Mouse (Mus musculus) lung, embryonic 14.5 days (tissue): Measurements from ENCODE around the gene Slc25a42. TPM values are rescaled to one million over a fixed set of nuclear protein-coding genes. Genes with fewer than 3 reads are reported as not detected.
"Not testable (repeated sequence)": the region's sequence is repeated elsewhere in the genome, so short reads cannot be mapped to it uniquely, and the experiment has no call there.

Experiments
- ATAC-seq: fragments of 200-750 bp; cut with Nextera tagmentation; 2 replicates; pipeline ENCODE4 v1.8.0; 2017; ENCODE audit warnings: mild to moderate bottlenecking, moderate TSS enrichment, moderate library complexity; ENCODE audit not compliant: insufficient read depth
- DNase-seq: peaks from one replicate; pipeline ENCODE4 v3.0.0-alpha.2; 2015
- H3K27ac ChIP-seq: fragments of 300-500 bp; sonication (generic); 2 replicates; pipeline ENCODE4 v1.5.1; 2014; ENCODE audit warnings: low read depth, mild to moderate bottlenecking, moderate library complexity
- H3K27me3 ChIP-seq: fragments of 300-500 bp; sonication (generic); 2 replicates; pipeline ENCODE4 v1.6.1; 2014; ENCODE audit warnings: low read length, control low read depth; ENCODE audit not compliant: insufficient read depth
- H3K36me3 ChIP-seq: fragments of 300-500 bp; sonication (generic); 2 replicates; pipeline ENCODE4 v1.6.1; 2014; ENCODE audit warnings: control low read depth; ENCODE audit not compliant: insufficient read depth
- H3K4me1 ChIP-seq: fragments of 300-500 bp; sonication (generic); 2 replicates; pipeline ENCODE4 v1.6.1; 2014; ENCODE audit warnings: antibody characterized with exemption, control low read depth; ENCODE audit not compliant: insufficient read depth
- H3K4me2 ChIP-seq: fragments of 300-500 bp; sonication (generic); 2 replicates; pipeline ENCODE4 v1.6.1; 2014; ENCODE audit warnings: mild to moderate bottlenecking
- H3K4me3 ChIP-seq: fragments of 300-500 bp; sonication (generic); 2 replicates; pipeline ENCODE4 v1.5.1; 2014; ENCODE audit warnings: low read depth, low read length
- H3K9ac ChIP-seq: fragments of 300-500 bp; sonication (generic); 2 replicates; pipeline ENCODE4 v1.6.1; 2014
- H3K9me3 ChIP-seq: fragments of 300-500 bp; sonication (generic); 2 replicates; pipeline ENCODE4 v1.6.1; 2016; ENCODE audit warnings: low read depth, low read length, control low read depth
- CTCF ChIP-seq: IDR thresholded peaks from 2 replicates; pipeline ENCODE4 v1.5.1; 2016; ENCODE audit warnings: antibody characterized with exemption, low read depth
- WGBS: fragments of 180-500 bp; shearing (Covaris S2); extraction: QIAGEN DNeasy Blood & Tissue Kit; methylation state at CpG from one replicate; pipeline ENCODE4 v1.1.7; 2014; 5-methylcytosine and 5-hydroxymethylcytosine counted together
- polyA plus RNA-seq: library from polyadenylated mRNA; unstranded; fragments of >200 nt; fragmentation: Nextera tagmentation; extraction: Ambion mirVana; gene quantifications from 2 replicates; pipeline ENCODE4 v1.2.1, GENCODE M21; 2014

Gene Slc25a42
- polyA plus RNA-seq, 1 experiment from 2014 or later = 3.2 TPM

DNA sequence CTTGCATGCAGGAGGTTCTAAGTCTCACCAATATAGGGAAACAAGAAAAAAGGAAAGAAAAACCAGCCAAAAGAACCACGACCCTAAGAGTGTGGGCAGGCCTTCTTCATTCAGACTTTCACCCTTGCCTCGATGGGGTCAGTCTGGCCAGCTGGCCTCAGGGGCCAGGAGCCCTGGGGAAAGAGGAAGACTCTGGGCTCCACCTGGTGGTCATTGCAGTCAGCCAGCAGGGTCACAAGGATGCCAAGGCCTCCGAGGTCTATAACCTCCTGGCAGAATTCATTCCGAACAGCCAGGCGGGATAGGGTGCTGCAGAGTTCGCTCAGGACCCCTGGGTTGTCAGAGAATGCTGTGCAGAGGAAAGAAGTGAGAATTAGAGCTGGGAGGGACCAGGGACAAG is 11.2 kb upstream of the Slc25a42 start:
- H3K36me3 ChIP-seq = peaks cover 41% of the 10 kb centered on the region; the same call in 1 of the 2 replicates
- no peaks in the 10 kb centered on the region for H3K9me3 ChIP-seq
- H3K27ac ChIP-seq = no peak overlapping the region
- H3K4me2 ChIP-seq = no peak overlapping the region
- no peak overlapping the region for H3K9ac ChIP-seq
- DNase-seq = peak; percentile 36
- no peaks in the 10 kb centered on the region for H3K27me3 ChIP-seq
- TF ChIP-seq CTCF = peak; percentile 67
- WGBS = 48% methylated on average over 6 of the region's 6 CpGs
- no peak overlapping the region for H3K4me3 ChIP-seq
- no peak for ATAC-seq
- H3K4me1 ChIP-seq = no peaks in the 10 kb centered on the region

DNA sequence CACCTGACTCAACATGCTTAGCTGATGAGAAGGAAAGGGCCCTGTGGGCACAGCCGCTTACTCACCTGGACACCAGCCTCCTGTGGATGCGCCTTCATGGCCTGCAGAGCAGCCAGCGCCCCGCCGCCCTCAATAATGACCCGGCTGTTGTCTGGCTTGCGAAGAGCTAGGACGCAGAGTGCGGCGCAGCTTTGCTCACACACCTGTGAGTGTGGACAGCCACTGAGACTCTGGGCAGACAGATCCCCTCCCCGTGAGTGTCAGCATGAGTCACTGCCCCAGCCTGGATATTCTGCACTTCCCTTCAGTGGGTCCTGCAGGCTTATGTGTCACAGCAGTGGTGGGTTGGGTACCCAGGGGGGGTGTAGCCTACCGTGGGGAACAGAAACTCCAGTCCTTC is 9.9 kb upstream of the Slc25a42 start:
- 89% methylated on average over 12 of the region's 12 CpGs for WGBS
- peaks cover 37% of the 10 kb centered on the region; the same call in 1 of the 2 replicates for H3K36me3 ChIP-seq
- no peaks in the 10 kb centered on the region for H3K9me3 ChIP-seq
- H3K4me2 ChIP-seq = no peak overlapping the region
- no peak overlapping the region for H3K27ac ChIP-seq
- no peaks in the 10 kb centered on the region for H3K4me1 ChIP-seq
- no peak overlapping the region for H3K9ac ChIP-seq
- no peak for TF ChIP-seq CTCF
- DNase-seq = no peak
- H3K4me3 ChIP-seq = no peak overlapping the region
- no peak for ATAC-seq
- no peaks in the 10 kb centered on the region for H3K27me3 ChIP-seq

DNA sequence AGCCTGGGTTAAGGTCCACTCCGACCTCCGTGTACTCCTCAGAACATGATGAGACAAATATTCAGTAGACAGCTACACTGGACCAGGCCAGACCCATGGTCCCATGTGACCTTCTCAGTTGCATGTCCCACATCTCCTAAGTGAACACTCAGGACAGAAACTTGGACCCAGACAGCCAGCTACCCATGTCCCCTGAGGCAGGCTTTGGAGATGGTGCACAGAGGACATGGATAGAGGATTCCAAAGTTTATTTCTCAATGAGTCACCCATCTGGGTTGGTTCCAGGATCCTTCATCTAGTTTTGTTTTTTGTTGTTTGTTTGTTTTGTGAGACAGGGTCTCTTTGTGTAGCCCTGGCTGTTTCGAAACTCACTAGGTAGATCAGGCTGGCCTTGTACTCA is 8.8 kb upstream of the Slc25a42 start:
- H3K9me3 ChIP-seq = no peaks in the 10 kb centered on the region
- DNase-seq = no peak
- no peaks in the 10 kb centered on the region for H3K4me1 ChIP-seq
- no peak overlapping the region for H3K9ac ChIP-seq
- peaks cover 33% of the 10 kb centered on the region; the same call in 1 of the 2 replicates for H3K36me3 ChIP-seq
- 95% methylated on average over 3 of the region's 3 CpGs for WGBS
- no peak for TF ChIP-seq CTCF
- no peaks in the 10 kb centered on the region for H3K27me3 ChIP-seq
- H3K4me3 ChIP-seq = no peak overlapping the region
- H3K27ac ChIP-seq = no peak overlapping the region
- ATAC-seq = no peak
- H3K4me2 ChIP-seq = no peak overlapping the region

DNA sequence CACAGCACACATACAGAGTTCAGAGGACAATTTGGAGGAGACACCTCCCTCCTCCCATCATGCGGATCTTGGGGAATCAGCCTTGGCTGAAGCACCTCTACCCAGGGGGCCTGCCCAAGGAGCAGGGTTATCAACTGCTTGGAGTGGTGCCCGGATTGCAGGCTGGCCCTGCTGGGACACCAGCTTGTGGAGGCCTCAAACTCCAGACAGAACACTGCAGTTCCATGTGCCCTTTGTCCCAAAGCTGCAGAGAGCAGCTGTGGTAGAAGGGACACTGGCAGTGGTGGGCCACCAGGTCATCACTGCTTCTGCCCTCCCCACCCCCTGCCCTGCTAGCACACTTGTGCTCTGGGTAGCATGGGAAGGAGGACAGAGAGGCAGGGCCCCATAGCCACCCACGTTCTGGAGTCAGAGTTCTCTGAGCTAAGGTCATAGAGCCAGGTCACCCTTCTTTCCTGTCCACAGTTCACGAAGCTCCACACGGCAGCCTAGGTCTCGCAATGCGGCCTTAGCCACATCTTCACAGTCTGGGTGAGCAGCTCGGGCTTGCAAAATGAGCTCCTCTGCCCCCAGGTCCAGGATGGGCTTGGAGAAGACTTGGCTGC is 8.2 kb upstream of the Slc25a42 start:
- no peaks in the 10 kb centered on the region for H3K9me3 ChIP-seq
- no peak overlapping the region for H3K4me3 ChIP-seq
- 63% methylated on average over 8 of the region's 8 CpGs for WGBS
- no peak overlapping the region for H3K4me2 ChIP-seq
- H3K9ac ChIP-seq = no peak overlapping the region
- no peak overlapping the region for H3K27ac ChIP-seq
- ATAC-seq (no peak), DNase-seq (no peak)
- H3K36me3 ChIP-seq = peaks cover 28% of the 10 kb centered on the region; the same call in 1 of the 2 replicates
- no peaks in the 10 kb centered on the region for H3K4me1 ChIP-seq
- H3K27me3 ChIP-seq = no peaks in the 10 kb centered on the region
- no peak for TF ChIP-seq CTCF

DNA sequence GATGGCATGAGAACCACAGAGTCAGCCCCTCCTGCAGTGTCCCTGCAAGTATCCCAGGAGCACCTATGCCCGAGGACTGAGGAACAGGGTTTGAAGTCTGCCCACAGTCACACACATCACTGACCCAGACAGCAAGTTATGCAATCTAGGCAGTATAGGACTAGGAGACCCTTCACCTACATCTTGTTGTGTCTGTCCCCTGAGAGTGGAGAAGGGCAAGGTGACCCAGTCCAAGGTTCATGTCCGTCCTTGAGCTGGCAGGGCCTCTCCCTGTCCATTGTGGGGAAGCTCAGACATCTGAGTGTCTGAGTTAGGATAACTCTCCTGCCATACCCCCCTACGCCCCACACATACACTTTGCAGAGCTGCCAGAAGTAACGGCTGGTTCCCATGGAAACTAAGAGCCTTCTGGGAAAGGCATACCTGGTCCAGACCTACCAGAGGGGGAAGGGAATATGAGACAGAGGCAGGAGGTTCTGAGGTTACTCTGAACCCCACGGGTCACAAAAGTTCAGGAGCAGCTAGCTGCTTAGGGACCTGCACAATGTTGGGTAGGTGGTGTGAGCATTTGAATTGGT is 7.1 kb upstream of the Slc25a42 start:
- H3K4me2 ChIP-seq = no peak overlapping the region
- TF ChIP-seq CTCF = no peak
- no peaks in the 10 kb centered on the region for H3K9me3 ChIP-seq
- no peak overlapping the region for H3K4me3 ChIP-seq
- H3K4me1 ChIP-seq = no peaks in the 10 kb centered on the region
- H3K27ac ChIP-seq = no peak overlapping the region
- no peaks in the 10 kb centered on the region for H3K27me3 ChIP-seq
- no peak overlapping the region for H3K9ac ChIP-seq
- WGBS = 39% methylated on average over 5 of the region's 5 CpGs
- DNase-seq (no peak), ATAC-seq (no peak)
- H3K36me3 ChIP-seq = peaks cover 16% of the 10 kb centered on the region; the same call in 1 of the 2 replicates

DNA sequence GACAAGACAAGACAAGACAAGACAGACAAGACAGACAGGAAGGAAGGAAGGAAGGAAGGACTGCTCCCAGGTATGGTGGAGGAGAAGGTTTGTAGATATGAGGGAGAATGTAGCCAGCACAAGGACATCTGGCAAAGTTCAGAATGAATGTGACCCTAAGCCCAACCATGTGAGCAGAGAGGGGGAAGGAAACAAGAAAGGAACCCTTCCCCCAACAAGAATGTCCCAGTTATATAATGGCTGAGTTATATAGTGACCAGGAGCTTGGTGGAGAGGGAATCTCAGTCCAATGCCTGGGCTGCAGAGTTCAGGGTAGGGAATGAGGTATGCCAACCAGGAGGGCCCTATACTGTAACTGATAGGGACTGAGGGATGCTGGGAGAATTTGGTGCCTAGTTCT is 5.3 kb upstream of the Slc25a42 start:
- no peak overlapping the region for H3K27ac ChIP-seq
- H3K4me1 ChIP-seq = no peaks in the 10 kb centered on the region
- no peaks in the 10 kb centered on the region for H3K27me3 ChIP-seq
- DNase-seq (no peak), ATAC-seq (no peak)
- H3K4me3 ChIP-seq = no peak overlapping the region
- H3K4me2 ChIP-seq = no peak overlapping the region
- TF ChIP-seq CTCF = no peak
- H3K36me3 ChIP-seq = peaks cover 10% of the 10 kb centered on the region; the same call in 1 of the 2 replicates
- no peaks in the 10 kb centered on the region for H3K9me3 ChIP-seq
- no peak overlapping the region for H3K9ac ChIP-seq

DNA sequence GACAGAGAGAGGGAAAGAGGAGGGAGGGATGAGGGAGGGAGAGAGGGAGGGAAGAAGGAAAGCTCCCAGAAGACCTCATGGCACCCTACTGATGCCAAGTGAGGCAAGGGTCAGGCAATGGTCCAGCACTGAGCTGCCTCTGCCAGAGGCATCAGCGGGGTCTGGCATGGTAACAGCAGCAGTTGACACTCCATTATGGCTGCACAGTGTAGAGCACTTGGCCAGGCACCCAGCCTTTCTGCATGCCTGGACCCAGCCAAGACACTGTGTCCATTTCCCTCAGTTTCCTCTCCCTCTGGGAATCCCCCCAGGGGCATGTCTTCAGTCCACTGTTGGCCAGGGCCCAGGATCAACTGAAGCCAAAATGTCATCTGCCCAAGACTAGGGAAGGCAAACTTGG is 4.5 kb upstream of the Slc25a42 start:
- Histone ChIP-seq H3K9me3 (no peaks in the 10 kb centered on the region), H3K27ac (no peak overlapping the region)
- no peak for TF ChIP-seq CTCF

DNA sequence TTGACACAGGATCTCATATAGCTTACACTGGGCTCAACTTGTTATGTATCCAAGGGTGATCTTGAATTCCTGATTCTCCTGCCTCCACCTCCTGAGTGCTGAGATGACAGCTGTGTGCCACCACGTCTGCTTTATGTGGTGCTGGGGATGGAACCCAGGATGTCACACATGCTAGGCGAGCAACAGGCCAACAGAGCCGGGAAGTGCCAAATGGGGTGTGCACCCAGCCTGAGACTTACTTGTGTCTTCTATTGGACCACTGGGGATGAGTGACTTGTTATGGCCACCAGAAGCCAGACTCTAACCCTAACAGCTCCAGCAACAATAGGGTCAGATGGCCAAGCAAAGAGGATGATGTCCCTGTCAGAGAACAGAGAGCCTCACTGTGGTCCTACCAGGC is 4.1 kb upstream of the Slc25a42 start:
- H3K9me3 ChIP-seq, H3K27me3 ChIP-seq, H3K36me3 ChIP-seq, H3K4me2 ChIP-seq, H3K4me1 ChIP-seq, DNase-seq, H3K4me3 ChIP-seq, H3K9ac ChIP-seq, ATAC-seq, H3K27ac ChIP-seq: not testable (repeated sequence)
- WGBS = 58% methylated on average over 3 of the region's 3 CpGs

More for the DNA sequence above, 4.5 kb upstream of the Slc25a42 start:
- Histone ChIP-seq H3K4me1 (no peaks in the 10 kb centered on the region), H3K27me3 (no peaks in the 10 kb centered on the region), H3K4me3 (no peak overlapping the region), H3K36me3 (0 out of 2 replicates have a peak, but pooled peaks cover 4% of the 10 kb centered on the region), H3K9ac (no peak overlapping the region), H3K4me2 (no peak overlapping the region)
- no peak for ATAC-seq
- DNase-seq = peak; percentile 44
- WGBS = 60% methylated on average over 1 of the region's 1 CpGs
